Mouse (Mus musculus): ENCODE measurements around the gene Krt79. TPM values are rescaled to one million over a fixed set of nuclear protein-coding genes. Genes with fewer than 3 reads are reported as not detected.

Krt79 gene
- polyA plus RNA-seq, 1 experiment from 2014 or later, result 0.15 TPM

DNA sequence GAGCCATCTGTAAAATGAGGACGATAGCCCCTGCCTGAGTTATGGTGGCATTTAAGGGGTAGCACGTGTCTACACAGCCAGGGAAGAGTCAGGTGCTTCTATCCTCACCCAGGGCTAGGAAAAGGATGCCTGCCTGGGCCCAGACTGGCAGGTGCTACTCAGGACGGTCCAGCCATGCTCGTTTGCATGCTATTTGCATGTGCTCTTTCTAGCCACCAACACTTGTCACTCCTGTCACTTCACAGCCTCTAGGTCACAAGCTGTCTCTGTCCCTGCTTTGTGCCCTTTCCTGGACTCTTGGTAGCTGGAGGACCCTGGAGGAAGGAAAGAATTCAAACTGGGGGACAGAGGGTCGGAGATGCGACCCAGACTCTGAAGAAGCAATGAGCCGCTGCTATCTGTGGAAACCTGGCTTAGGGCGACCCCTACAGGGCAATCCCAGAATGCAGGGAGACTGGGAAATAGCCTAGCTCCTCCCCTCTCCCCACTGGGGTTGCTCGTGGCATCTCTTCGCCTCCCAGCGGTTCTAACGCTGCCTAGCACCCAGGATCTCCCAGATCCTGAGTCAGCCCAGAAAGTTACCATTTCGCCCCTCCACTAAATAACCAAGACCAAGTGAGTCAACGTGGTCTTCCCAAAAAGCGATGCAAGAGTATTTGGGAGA, 33.4 kb upstream of the Krt79 start:
- ATAC-seq, result peak; percentile 57; the same call in 1 of the 2 replicates
- Histone ChIP-seq H3K4me1 (replicated peaks) (peaks cover 17% of the 10 kb centered on the region), H3K27me3 (0 out of 2 replicates have a peak, but pooled peaks cover 7% of the 10 kb centered on the region), H3K36me3 (no peaks in the 10 kb centered on the region), H3K4me3 (replicated peaks) (no peak overlapping the region), H3K9ac (replicated peaks) (no peak overlapping the region), H3K27ac (no peak overlapping the region), H3K9me3 (no peaks in the 10 kb centered on the region), H3K4me2 (replicated peaks) (peak overlapping the region; percentile 18; the same call in 1 of the 2 replicates)
- WGBS, result 11% methylated on average over 15 of the region's 15 CpGs

DNA sequence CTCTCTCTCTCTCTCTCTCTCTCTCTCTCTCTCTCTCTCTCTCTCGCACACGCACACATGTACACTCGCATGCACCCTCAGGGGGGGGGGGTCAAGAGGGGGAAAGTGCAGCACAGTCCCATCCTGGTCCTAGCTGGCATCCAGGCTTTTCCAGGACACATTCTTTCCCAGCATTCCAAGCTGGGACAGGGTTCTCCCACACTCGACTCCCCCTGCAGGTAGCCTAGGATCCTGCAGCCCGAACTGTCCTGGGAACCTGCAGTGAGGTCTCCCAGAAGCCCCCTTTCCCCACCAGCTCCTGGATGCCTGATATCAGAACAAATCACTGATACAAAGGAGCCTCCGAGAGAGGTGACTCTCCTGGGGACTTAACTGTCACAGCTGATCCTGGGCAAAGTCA, 30.4 kb upstream of the Krt79 start:
- Histone ChIP-seq H3K9ac (replicated peaks) (no peak overlapping the region), H3K27me3 (0 out of 2 replicates have a peak, but pooled peaks cover 4% of the 10 kb centered on the region), H3K9me3 (no peaks in the 10 kb centered on the region), H3K4me3 (replicated peaks) (no peak overlapping the region), H3K27ac (no peak overlapping the region), H3K4me1 (replicated peaks) (0 out of 2 replicates have a peak, but pooled peaks cover 3% of the 10 kb centered on the region), H3K36me3 (no peaks in the 10 kb centered on the region), H3K4me2 (replicated peaks) (no peak overlapping the region)
- 5% methylated on average over 6 of the region's 6 CpGs for WGBS
- ATAC-seq, result 0 out of 2 replicates have a peak, but pooled peaks have one; percentile 41

DNA sequence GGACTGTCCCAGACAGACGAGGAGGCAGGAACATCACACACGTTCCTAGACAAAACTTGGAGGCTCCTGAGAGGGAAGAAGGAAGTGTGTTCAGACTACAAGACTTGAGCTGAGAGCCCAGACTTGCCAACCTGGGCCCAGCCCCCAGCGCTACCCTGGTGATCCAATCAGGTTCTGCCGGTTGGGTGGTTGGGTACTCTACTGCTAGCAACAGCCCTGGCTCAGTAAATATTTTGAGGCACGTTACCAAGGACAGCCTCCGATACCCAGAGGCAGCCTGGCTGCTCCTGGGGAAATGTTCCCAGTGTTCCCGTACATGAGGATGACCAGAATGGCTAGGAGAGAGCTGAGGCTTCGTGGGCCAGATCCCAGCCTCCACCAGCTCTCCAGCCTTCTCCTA, 26.7 kb upstream of the Krt79 start:
- no peaks in the 10 kb centered on the region for H3K4me1 ChIP-seq (replicated peaks)
- H3K9me3 ChIP-seq, result no peaks in the 10 kb centered on the region

DNA sequence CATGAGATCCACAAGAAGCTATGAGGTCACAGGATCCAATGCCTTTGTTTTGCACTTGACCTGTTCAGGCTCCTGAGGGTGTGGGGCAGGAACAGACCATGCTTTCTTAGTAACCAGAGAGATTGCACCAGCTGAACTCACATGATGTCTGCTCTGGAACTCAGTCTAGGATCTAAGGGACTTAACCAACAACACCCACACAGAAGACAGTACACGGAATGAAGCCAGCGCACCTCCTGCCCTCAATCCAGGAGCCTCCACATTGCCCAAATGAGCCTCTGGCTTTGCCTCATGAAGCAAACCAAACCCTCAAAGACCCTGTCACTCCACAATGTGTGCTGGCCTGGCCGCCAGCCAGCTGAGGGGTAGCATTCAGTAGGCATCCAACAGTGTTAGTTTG, 18.8 kb upstream of the Krt79 start:
- Histone ChIP-seq H3K4me3 (replicated peaks) (no peak overlapping the region), H3K36me3 (no peaks in the 10 kb centered on the region), H3K9ac (replicated peaks) (no peak overlapping the region), H3K4me1 (replicated peaks) (no peaks in the 10 kb centered on the region), H3K27me3 (no peaks in the 10 kb centered on the region), H3K9me3 (no peaks in the 10 kb centered on the region), H3K4me2 (replicated peaks) (no peak overlapping the region), H3K27ac (no peak overlapping the region)
- 78% methylated on average over 3 of the region's 3 CpGs for WGBS
- no peak for ATAC-seq

More for the DNA sequence above, 26.7 kb upstream of the Krt79 start:
- WGBS, result 85% methylated on average over 8 of the region's 8 CpGs
- Histone ChIP-seq H3K4me3 (replicated peaks) (no peak overlapping the region), H3K9ac (replicated peaks) (no peak overlapping the region), H3K36me3 (no peaks in the 10 kb centered on the region), H3K4me2 (replicated peaks) (no peak overlapping the region), H3K27me3 (no peaks in the 10 kb centered on the region), H3K27ac (no peak overlapping the region)
- no peak for ATAC-seq

DNA sequence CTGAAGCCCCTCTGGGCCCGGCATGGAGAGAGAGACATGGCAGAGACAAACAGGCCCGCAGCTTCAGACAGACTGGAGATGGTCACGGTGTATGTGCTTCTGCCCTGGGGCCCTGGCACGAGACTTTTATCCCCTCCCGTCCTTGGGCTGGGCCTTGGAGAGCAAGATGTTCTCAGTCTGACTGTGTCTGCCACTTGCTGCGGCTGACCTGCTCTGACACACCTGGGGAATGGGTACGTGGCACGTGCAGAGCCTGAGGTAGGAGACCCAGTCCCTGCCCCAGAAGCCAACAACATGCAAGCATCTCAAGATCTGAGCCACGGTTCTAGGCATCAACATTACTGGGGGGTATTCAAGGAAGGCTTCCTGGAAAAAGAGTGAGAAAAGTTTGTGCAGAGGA, 14.1 kb upstream of the Krt79 start, which contains the start of gene Krt78:
Krt78 (minus strand) TSS at position 101 of the 400 bp plus-strand sequence.
- H3K4me3 ChIP-seq (replicated peaks), result no peak within 1 kb of the TSS
- ATAC-seq, result no peak
- no peak within 1 kb of the TSS for H3K4me2 ChIP-seq (replicated peaks)
- no peak within 1 kb of the TSS for H3K9ac ChIP-seq (replicated peaks)
- H3K4me1 ChIP-seq (replicated peaks), result no peaks in the 10 kb centered on the region
- H3K27me3 ChIP-seq, result no peaks in the 10 kb centered on the region
- no peak within 1 kb of the TSS for H3K27ac ChIP-seq
- 86% methylated on average over 9 of the region's 9 CpGs for WGBS
- H3K36me3 ChIP-seq, result no peaks in the 10 kb centered on the region
- H3K9me3 ChIP-seq, result no peaks in the 10 kb centered on the region

DNA sequence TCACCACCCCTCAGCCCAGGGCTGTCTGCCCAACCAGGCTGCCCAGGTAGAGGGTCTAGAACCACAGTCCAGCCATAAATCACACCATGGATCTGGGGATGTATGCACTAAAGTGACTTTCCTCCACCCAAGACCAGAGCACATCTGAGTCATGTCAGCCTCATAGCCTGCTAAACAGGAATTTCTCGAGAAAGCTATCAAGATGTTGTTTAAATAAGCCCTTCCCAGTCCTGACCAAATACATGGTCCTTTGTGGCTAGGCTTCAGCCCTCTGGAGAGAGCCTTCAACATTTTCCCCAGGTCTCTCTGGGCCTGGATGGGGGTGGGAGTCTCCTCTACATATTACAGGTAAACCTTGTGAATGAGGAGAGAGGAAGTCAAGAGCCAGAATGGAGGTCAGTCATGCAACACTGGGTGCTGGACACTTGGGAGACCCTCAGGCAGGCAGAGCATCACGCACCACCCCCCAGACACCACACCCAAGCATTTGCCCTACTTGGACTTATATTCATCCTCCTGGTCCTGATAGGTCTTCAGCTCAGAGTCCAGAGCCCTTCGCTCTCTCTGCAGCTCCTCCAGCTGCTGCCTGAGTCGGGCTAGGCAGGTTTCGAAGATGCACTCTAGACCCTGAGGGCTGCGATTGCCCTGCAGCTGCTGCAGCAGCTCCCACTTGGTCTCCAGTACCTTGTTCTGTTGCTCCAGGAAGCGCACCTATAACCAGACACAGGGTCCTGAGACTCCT, 12.8 kb upstream of the Krt79 start:
- no peak for ATAC-seq
- no peak overlapping the region for H3K9ac ChIP-seq (replicated peaks)
- H3K36me3 ChIP-seq, result no peaks in the 10 kb centered on the region
- no peak overlapping the region for H3K4me3 ChIP-seq (replicated peaks)
- H3K9me3 ChIP-seq, result no peaks in the 10 kb centered on the region
- no peaks in the 10 kb centered on the region for H3K4me1 ChIP-seq (replicated peaks)
- H3K27me3 ChIP-seq, result no peaks in the 10 kb centered on the region
- no peak overlapping the region for H3K27ac ChIP-seq
- WGBS, result 90% methylated on average over 7 of the region's 7 CpGs
- no peak overlapping the region for H3K4me2 ChIP-seq (replicated peaks)

DNA sequence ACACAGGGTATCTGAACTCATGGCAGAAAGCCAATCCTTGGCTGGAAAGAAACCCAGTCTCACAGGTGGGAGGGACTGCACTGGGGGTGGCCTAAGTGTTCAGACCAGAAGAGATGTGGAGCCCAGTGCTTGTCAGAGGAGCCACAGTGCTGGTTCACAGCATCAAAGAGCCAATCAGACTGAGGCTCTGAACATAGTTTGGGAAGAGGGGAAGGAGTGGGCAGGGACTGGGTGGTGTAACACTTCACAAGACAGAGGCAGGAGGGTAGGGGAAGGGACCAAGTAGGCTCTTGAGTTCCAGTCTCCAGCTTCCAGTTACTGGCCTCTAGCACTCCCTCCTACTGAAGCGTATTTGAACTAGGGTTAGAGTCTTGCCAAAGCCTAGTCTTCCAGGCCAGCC, 5.3 kb upstream of the Krt79 start:
- Histone ChIP-seq H3K27me3 (no peaks in the 10 kb centered on the region), H3K4me3 (replicated peaks) (no peak overlapping the region), H3K4me1 (replicated peaks) (peaks cover 5% of the 10 kb centered on the region; the same call in 1 of the 2 replicates), H3K36me3 (no peaks in the 10 kb centered on the region), H3K9me3 (no peaks in the 10 kb centered on the region), H3K9ac (replicated peaks) (no peak overlapping the region), H3K27ac (no peak overlapping the region), H3K4me2 (replicated peaks) (no peak overlapping the region)
- no peak for ATAC-seq
- WGBS, result 100% methylated on average over 1 of the region's 1 CpGs

DNA sequence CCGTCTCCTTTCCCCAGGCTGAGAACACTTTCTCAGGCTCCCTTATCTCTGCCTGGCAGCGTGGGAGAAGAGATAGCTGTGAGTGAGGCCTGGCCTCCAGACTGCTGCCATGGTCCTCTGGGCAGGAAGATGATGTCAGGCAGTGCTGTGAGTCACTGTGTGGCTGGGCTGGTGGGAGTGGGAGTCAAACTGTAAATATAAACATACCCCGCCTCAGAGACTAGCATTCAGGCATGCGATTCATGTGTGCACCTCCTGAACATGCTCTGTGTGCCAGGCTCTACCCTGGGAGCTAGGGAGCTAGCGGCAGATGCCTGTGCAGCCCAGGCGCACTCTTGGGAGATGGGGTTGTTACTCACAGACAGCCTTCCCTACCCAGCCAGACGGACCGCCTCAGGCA, 1.8 kb upstream of the Krt79 start:
- 83% methylated on average over 8 of the region's 8 CpGs for WGBS
- H3K4me2 ChIP-seq (replicated peaks), result no peak overlapping the region
- no peaks in the 10 kb centered on the region for H3K9me3 ChIP-seq
- H3K36me3 ChIP-seq, result no peaks in the 10 kb centered on the region
- H3K27ac ChIP-seq, result no peak overlapping the region
- no peaks in the 10 kb centered on the region for H3K27me3 ChIP-seq
- H3K4me3 ChIP-seq (replicated peaks), result no peak overlapping the region
- H3K4me1 ChIP-seq (replicated peaks), result peaks cover 5% of the 10 kb centered on the region; the same call in 1 of the 2 replicates
- ATAC-seq, result no peak
- H3K9ac ChIP-seq (replicated peaks), result no peak overlapping the region

DNA sequence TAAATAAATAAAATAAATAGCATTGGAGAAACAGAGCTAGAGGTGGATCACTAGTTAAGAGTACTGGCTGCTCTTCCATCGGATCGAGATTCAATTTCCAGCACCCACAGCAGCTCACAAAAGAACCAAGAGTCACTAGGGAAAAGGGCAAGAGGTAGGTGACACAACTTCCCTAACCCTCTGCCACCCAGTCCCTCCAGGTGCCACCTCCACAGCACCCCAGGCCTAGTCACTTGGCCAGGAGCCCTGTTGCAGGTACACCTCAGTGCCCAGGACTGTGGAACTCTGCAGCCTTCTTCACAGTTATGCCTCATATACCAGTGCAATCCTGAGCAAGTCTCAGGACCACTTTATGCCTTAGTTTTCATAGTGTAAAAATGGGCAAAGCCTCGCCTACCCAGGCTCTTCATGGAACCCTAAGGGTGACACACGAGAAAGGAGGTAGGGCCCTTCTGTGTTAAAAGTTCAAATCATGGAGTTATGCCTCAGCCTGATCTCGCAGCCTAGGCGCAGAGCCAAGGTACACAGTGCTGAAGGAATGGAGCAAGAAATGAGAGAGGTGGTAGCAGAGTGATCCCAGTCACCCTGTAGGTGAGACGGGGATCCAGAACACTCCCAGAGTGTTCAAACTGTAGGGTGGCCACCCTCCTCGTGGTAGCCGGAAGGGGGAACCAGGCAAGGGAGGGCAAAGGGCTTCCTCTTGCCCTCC, 1.4 kb downstream of the Krt79 start:
- H3K4me2 ChIP-seq (replicated peaks), result no peak overlapping the region
- no peak overlapping the region for H3K4me3 ChIP-seq (replicated peaks)
- ATAC-seq, result no peak
- WGBS, result 90% methylated on average over 9 of the region's 9 CpGs
- no peaks in the 10 kb centered on the region for H3K27me3 ChIP-seq
- no peaks in the 10 kb centered on the region for H3K9me3 ChIP-seq
- H3K36me3 ChIP-seq, result no peaks in the 10 kb centered on the region
- peaks cover 5% of the 10 kb centered on the region; the same call in 1 of the 2 replicates for H3K4me1 ChIP-seq (replicated peaks)
- H3K27ac ChIP-seq, result no peak overlapping the region
- no peak overlapping the region for H3K9ac ChIP-seq (replicated peaks)

DNA sequence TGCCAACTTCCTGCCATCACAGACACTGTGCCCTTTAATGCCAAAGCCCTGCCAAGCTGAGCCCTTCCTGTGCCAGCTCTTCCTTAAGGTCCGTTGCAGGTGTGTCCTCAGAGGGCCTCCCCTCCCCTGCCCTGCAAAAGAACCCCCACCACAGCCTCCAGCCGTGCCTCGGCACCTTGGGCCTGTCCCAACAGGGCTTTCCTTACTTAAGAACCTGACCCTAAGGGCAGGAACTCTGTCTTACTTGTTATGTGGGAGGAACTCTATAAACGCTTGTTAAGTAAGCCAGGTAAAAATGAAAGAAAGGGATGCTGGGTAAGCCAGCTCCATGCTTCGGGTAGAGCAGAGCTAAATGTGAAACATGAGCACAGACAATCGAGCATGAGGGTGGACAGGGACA, 7.1 kb downstream of the Krt79 start:
- Histone ChIP-seq H3K4me3 (replicated peaks) (no peak overlapping the region), H3K27ac (no peak overlapping the region), H3K27me3 (peaks cover 26% of the 10 kb centered on the region), H3K4me1 (replicated peaks) (peaks cover 16% of the 10 kb centered on the region), H3K36me3 (no peaks in the 10 kb centered on the region), H3K9me3 (no peaks in the 10 kb centered on the region), H3K4me2 (replicated peaks) (no peak overlapping the region), H3K9ac (replicated peaks) (no peak overlapping the region)
- 87% methylated on average over 6 of the region's 6 CpGs for WGBS
- no peak for ATAC-seq

DNA sequence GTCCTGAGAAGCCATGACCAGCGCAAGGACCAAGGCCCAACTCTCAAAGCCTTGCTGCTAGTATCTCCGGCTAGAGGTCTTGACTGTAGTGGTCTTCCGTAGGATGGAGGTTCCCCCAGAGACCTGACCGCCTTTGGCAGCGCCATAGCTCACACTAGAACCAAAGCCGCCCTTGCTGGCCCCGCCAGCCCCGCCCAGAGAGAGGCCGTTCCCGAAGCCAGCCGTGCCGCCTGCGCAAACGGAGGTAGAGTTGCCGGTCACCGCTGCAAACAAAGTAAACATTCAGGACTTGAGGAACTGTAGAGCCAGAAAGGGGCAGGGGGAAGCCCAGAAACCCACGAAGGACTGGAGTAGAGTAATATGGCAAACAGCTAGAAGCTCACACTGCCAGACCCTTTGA, 10.5 kb downstream of the Krt79 start:
- Histone ChIP-seq H3K9ac (replicated peaks) (no peak overlapping the region), H3K27me3 (peaks cover 26% of the 10 kb centered on the region), H3K27ac (no peak overlapping the region), H3K36me3 (no peaks in the 10 kb centered on the region), H3K9me3 (no peaks in the 10 kb centered on the region), H3K4me2 (replicated peaks) (peak overlapping the region; percentile 44), H3K4me3 (replicated peaks) (peak overlapping the region; percentile 16; the same call in 1 of the 2 replicates), H3K4me1 (replicated peaks) (peaks cover 16% of the 10 kb centered on the region)
- 8% methylated on average over 17 of the region's 17 CpGs for WGBS
- no peak for ATAC-seq

DNA sequence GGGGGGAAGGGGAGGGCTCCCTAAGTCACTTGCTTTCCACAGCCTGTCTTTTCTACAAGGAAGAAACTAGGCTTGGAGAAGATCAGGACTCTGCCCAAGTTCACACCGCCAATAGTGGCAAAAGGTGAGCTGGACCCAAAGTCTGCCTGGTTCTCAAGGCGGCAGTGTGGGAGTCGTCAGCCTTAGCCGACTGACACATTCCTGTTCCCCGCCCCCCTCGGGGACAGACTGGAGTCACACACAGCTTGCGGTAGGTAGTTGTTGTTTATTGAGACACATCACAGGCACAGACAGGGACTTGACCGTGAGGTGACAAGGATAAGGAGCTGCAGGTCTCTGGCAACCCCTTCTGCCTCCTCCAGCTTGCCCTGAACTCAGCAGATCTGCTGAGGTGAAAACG, 11.0 kb downstream of the Krt79 start:
- Histone ChIP-seq H3K27me3 (peaks cover 26% of the 10 kb centered on the region), H3K4me3 (replicated peaks) (no peak overlapping the region), H3K36me3 (no peaks in the 10 kb centered on the region), H3K9me3 (no peaks in the 10 kb centered on the region), H3K9ac (replicated peaks) (no peak overlapping the region), H3K4me2 (replicated peaks) (no peak overlapping the region; the same call in 1 of the 2 replicates), H3K27ac (no peak overlapping the region), H3K4me1 (replicated peaks) (peaks cover 16% of the 10 kb centered on the region)
- ATAC-seq, result no peak
- WGBS, result 20% methylated on average over 9 of the region's 9 CpGs
